Comparison of ENCODE assay signal across 31 mouse cellular contexts in genomic region chr9:77589496-77589895, GRCm38 (mm10). TPM values are rescaled to one million over a fixed set of nuclear protein-coding genes. Genes with fewer than 3 reads are reported as not detected.
DNase-seq lines count a peak whose midpoint lies in the region; ATAC-seq and TF ChIP-seq lines count a peak whose summit lies in the region.
"Had no signal": no experiment of that assay in that cellular context is flagged by ENCODE, and none has a peak within 500 bp of the region (broad histone marks: within the 10 kb centered on the region; RNA-seq: fewer than 3 reads in every experiment).

No protein-coding gene starts in this region.

- ATAC-seq in midbrain, embryonic 14.5 days (ENCODE audit: low FRiP score, low TSS enrichment) = no peak
- no peak for ATAC-seq in midbrain, embryonic 16.5 days
- peak; percentile 30; the same call in 1 of the 2 replicates for ATAC-seq in forebrain, embryonic 14.5 days
- ATAC-seq in forebrain, postnatal 0 days = peak; percentile 20; the same call in 1 of the 2 replicates
- ATAC-seq in hindbrain, embryonic 12.5 days (ENCODE audit: low FRiP score) = no peak
- ATAC-seq: hindbrain, embryonic 16.5 days; intestine, embryonic 15.5 days; Patski had no signal

- no peak overlapping the region for H3K9ac ChIP-seq in midbrain, embryonic 14.5 days (replicated peaks; ENCODE audit: low read length)
- no peak overlapping the region for H3K9ac ChIP-seq in midbrain, embryonic 16.5 days (ENCODE audit: low read depth, low read length)
- H3K9ac ChIP-seq in forebrain, embryonic 14.5 days (ENCODE audit: low read length) = no peak overlapping the region
- no peak overlapping the region for H3K9ac ChIP-seq in forebrain, postnatal 0 days
- no peak overlapping the region for H3K9ac ChIP-seq in hindbrain, embryonic 12.5 days
- H3K9ac ChIP-seq: embryonic facial prominence, embryonic 12.5 days; embryonic facial prominence, embryonic 15.5 days; heart, embryonic 13.5 days; hindbrain, embryonic 13.5 days; intestine, embryonic 15.5 days had no signal

- no peaks in the 10 kb centered on the region for H3K36me3 ChIP-seq in midbrain, embryonic 14.5 days (ENCODE audit: control insufficient read depth, insufficient read depth, low read length)
- H3K36me3 ChIP-seq in midbrain, embryonic 16.5 days (ENCODE audit: control insufficient read depth, insufficient read depth, low read length) = no peaks in the 10 kb centered on the region
- H3K36me3 ChIP-seq in forebrain, embryonic 14.5 days (ENCODE audit: control insufficient read depth, insufficient read depth, low read length) = no peaks in the 10 kb centered on the region
- no peaks in the 10 kb centered on the region for H3K36me3 ChIP-seq in forebrain, postnatal 0 days (ENCODE audit: insufficient read depth)
- H3K36me3 ChIP-seq in hindbrain, embryonic 12.5 days = no peaks in the 10 kb centered on the region
- no peaks in the 10 kb centered on the region for H3K36me3 ChIP-seq in hindbrain, embryonic 10.5 days
- H3K36me3 ChIP-seq: embryonic facial prominence, embryonic 12.5 days; embryonic facial prominence, embryonic 15.5 days; G1E; heart, embryonic 10.5 days; heart, embryonic 13.5 days; hindbrain, embryonic 13.5 days; intestine, embryonic 15.5 days had no signal

- 25% methylated on average over 2 of the region's 2 CpGs for WGBS in midbrain, embryonic 14.5 days
- WGBS in midbrain, embryonic 16.5 days = 23% methylated on average over 2 of the region's 2 CpGs
- WGBS in forebrain, embryonic 14.5 days = 1% methylated on average over 2 of the region's 2 CpGs
- 13% methylated on average over 2 of the region's 2 CpGs for WGBS in forebrain, postnatal 0 days
- 49% methylated on average over 2 of the region's 2 CpGs for WGBS in hindbrain, embryonic 12.5 days
- WGBS in hindbrain, embryonic 10.5 days = 59% methylated on average over 2 of the region's 2 CpGs

- H3K9me3 ChIP-seq in midbrain, embryonic 14.5 days (ENCODE audit: control insufficient read depth, low read length) = no peaks in the 10 kb centered on the region
- H3K9me3 ChIP-seq in midbrain, embryonic 16.5 days (replicated peaks; ENCODE audit: control insufficient read depth, low read length, poor library complexity, severe bottlenecking) = no peaks in the 10 kb centered on the region
- H3K9me3 ChIP-seq in forebrain, embryonic 14.5 days (replicated peaks; ENCODE audit: control insufficient read depth, low read length) = no peaks in the 10 kb centered on the region
- no peaks in the 10 kb centered on the region for H3K9me3 ChIP-seq in forebrain, postnatal 0 days (ENCODE audit: low read length)
- H3K9me3 ChIP-seq in hindbrain, embryonic 12.5 days (replicated peaks) = no peaks in the 10 kb centered on the region
- no peaks in the 10 kb centered on the region for H3K9me3 ChIP-seq in hindbrain, embryonic 10.5 days
- H3K9me3 ChIP-seq: embryonic facial prominence, embryonic 12.5 days; embryonic facial prominence, embryonic 15.5 days; G1E; heart, embryonic 10.5 days; heart, embryonic 13.5 days; hindbrain, embryonic 13.5 days; intestine, embryonic 15.5 days had no signal

- H3K4me1 ChIP-seq in midbrain, embryonic 14.5 days (ENCODE audit: control insufficient read depth, insufficient read depth, low read length) = 0 out of 2 replicates have a peak, but pooled peaks cover 6% of the 10 kb centered on the region
- H3K4me1 ChIP-seq in midbrain, embryonic 16.5 days (ENCODE audit: control insufficient read depth, insufficient read depth, low read length) = peaks cover 2% of the 10 kb centered on the region; the same call in 1 of the 2 replicates
- H3K4me1 ChIP-seq in forebrain, embryonic 14.5 days (ENCODE audit: control insufficient read depth, insufficient read depth, low read length) = peaks cover 10% of the 10 kb centered on the region; the same call in 1 of the 2 replicates
- no peaks in the 10 kb centered on the region for H3K4me1 ChIP-seq in forebrain, postnatal 0 days (ENCODE audit: insufficient read depth)
- H3K4me1 ChIP-seq in hindbrain, embryonic 12.5 days = no peaks in the 10 kb centered on the region
- peaks cover 8% of the 10 kb centered on the region; the same call in 1 of the 2 replicates for H3K4me1 ChIP-seq in hindbrain, embryonic 10.5 days (replicated peaks)
- H3K4me1 ChIP-seq: embryonic facial prominence, embryonic 12.5 days; hindbrain, embryonic 13.5 days; intestine, embryonic 15.5 days had no signal

- TF ChIP-seq CTCF in forebrain, postnatal 0 days (IDR thresholded peaks at IDR 0.05; ENCODE audit: low read depth) = no peak

- no peaks in the 10 kb centered on the region for H3K27me3 ChIP-seq in midbrain, embryonic 14.5 days (ENCODE audit: control insufficient read depth, insufficient read depth, low read length)
- no peaks in the 10 kb centered on the region for H3K27me3 ChIP-seq in midbrain, embryonic 16.5 days (ENCODE audit: control insufficient read depth, insufficient read depth, low read depth, low read length)
- no peaks in the 10 kb centered on the region for H3K27me3 ChIP-seq in forebrain, embryonic 14.5 days (replicated peaks; ENCODE audit: control insufficient read depth, insufficient read depth, low read length)
- H3K27me3 ChIP-seq in forebrain, postnatal 0 days (ENCODE audit: insufficient read depth, low read length) = no peaks in the 10 kb centered on the region
- H3K27me3 ChIP-seq in hindbrain, embryonic 12.5 days = peaks cover 3% of the 10 kb centered on the region
- peaks cover 2% of the 10 kb centered on the region; the same call in 1 of the 2 replicates for H3K27me3 ChIP-seq in hindbrain, embryonic 10.5 days (ENCODE audit: insufficient read depth, poor library complexity, severe bottlenecking)
- H3K27me3 ChIP-seq: CH12.LX; embryonic facial prominence, embryonic 12.5 days; embryonic facial prominence, embryonic 15.5 days; heart, embryonic 13.5 days; intestine, embryonic 15.5 days; Patski had no signal

- H3K4me3 ChIP-seq in midbrain, embryonic 14.5 days (replicated peaks; ENCODE audit: low read depth, low read length) = no peak overlapping the region
- H3K4me3 ChIP-seq in midbrain, embryonic 16.5 days (ENCODE audit: low read depth, low read length) = no peak overlapping the region
- H3K4me3 ChIP-seq in forebrain, embryonic 14.5 days (ENCODE audit: low read depth, low read length) = no peak overlapping the region
- no peak overlapping the region for H3K4me3 ChIP-seq in forebrain, postnatal 0 days (ENCODE audit: low read depth, low read length)
- no peak overlapping the region for H3K4me3 ChIP-seq in hindbrain, embryonic 12.5 days
- no peak overlapping the region for H3K4me3 ChIP-seq in hindbrain, embryonic 10.5 days
- H3K4me3 ChIP-seq: embryonic facial prominence, embryonic 12.5 days; embryonic facial prominence, embryonic 15.5 days; heart, adult 2 months; heart, embryonic 10.5 days; heart, embryonic 13.5 days; hindbrain, embryonic 13.5 days; intestine, embryonic 15.5 days had no signal

- no peak overlapping the region for H3K27ac ChIP-seq in midbrain, embryonic 14.5 days (replicated peaks; ENCODE audit: low read depth, low read length)
- no peak overlapping the region for H3K27ac ChIP-seq in midbrain, embryonic 16.5 days (ENCODE audit: low read length)
- H3K27ac ChIP-seq in forebrain, embryonic 14.5 days (ENCODE audit: low read depth, low read length) = no peak overlapping the region
- H3K27ac ChIP-seq in forebrain, postnatal 0 days (ENCODE audit: low read depth, low read length) = no peak overlapping the region
- no peak overlapping the region for H3K27ac ChIP-seq in hindbrain, embryonic 12.5 days
- H3K27ac ChIP-seq in hindbrain, embryonic 10.5 days = no peak overlapping the region
- H3K27ac ChIP-seq: embryonic facial prominence, embryonic 12.5 days; embryonic facial prominence, embryonic 15.5 days; heart, adult 2 months; heart, embryonic 10.5 days; heart, embryonic 13.5 days; hindbrain, embryonic 13.5 days; intestine, embryonic 15.5 days had no signal

- DNase-seq in midbrain, embryonic 14.5 days = peak; percentile 9
- peak; percentile 54 for DNase-seq in forebrain, embryonic 14.5 days (ENCODE audit: low spot score)
- no peak for DNase-seq in forebrain, postnatal 0 days
- no peak for DNase-seq in hindbrain, embryonic 10.5 days (ENCODE audit: low spot score)
- DNase-seq: adrenal gland, postnatal 10 days; adrenal gland, postnatal 36 days; B cell, adult 2 months; cerebellum, adult 11 months; cerebellum, adult 2 months; cerebellum, adult 9-11 months; cerebellum, postnatal 25 days; gastrocnemius, postnatal 10 days; gastrocnemius, postnatal 36 days; heart, adult 2 months; heart, postnatal 14 days; heart, postnatal 4 days; kidney, adult 11 months had no signal

- H3K4me2 ChIP-seq in midbrain, embryonic 14.5 days (ENCODE audit: low read length) = no peak overlapping the region
- no peak overlapping the region for H3K4me2 ChIP-seq in midbrain, embryonic 16.5 days (ENCODE audit: low read length)
- no peak overlapping the region for H3K4me2 ChIP-seq in forebrain, embryonic 14.5 days (ENCODE audit: low read length)
- no peak overlapping the region for H3K4me2 ChIP-seq in forebrain, postnatal 0 days (ENCODE audit: low read depth)
- H3K4me2 ChIP-seq in hindbrain, embryonic 12.5 days (replicated peaks) = no peak overlapping the region
- H3K4me2 ChIP-seq: embryonic facial prominence, embryonic 12.5 days; embryonic facial prominence, embryonic 15.5 days; heart, embryonic 13.5 days; hindbrain, embryonic 13.5 days; intestine, embryonic 15.5 days had no signal

RNA-seq across cellular contexts. Expression of gene Lrrc1, which starts 44.8 kb away (rescaled TPM):
- 5.1 and 7.1 TPM in 2 replicates for polyA plus RNA-seq in midbrain, embryonic 14.5 days (2014; fragmentation: Nextera tagmentation; extraction: Ambion mirVana)
- 5.4 and 6.2 TPM in 2 replicates for polyA plus RNA-seq in midbrain, embryonic 16.5 days (2015; fragmentation: Nextera tagmentation; extraction: Ambion mirVana)
- polyA plus RNA-seq in forebrain, embryonic 14.5 days (2014; fragmentation: Nextera tagmentation; extraction: Ambion mirVana) = 8.2 and 10.6 TPM in 2 replicates
- 11.9 and 14.8 TPM in 2 replicates for total RNA-seq in forebrain, postnatal 0 days (2014; rRNA removed)
- polyA plus RNA-seq in forebrain, postnatal 0 days (2015; fragmentation: Nextera tagmentation; extraction: Ambion mirVana) = 3.8 and 5.4 TPM in 2 replicates
- 8.7 and 11.2 TPM in 2 replicates for polyA plus RNA-seq in hindbrain, embryonic 12.5 days (2016; fragmentation: Nextera tagmentation; extraction: Ambion mirVana)
- 6.3 and 8.0 TPM in 2 replicates for polyA plus RNA-seq in hindbrain, embryonic 10.5 days (2016; fragmentation: Nextera tagmentation; extraction: Ambion mirVana)
- polyA plus RNA-seq: G1E had no signal

RNA-seq across cellular contexts. Expression of gene Klhl31, which starts 46.8 kb away (rescaled TPM):
- 0.09 TPM in 1 of 2 replicates, not detected in the other for polyA plus RNA-seq in midbrain, embryonic 14.5 days (2014; fragmentation: Nextera tagmentation; extraction: Ambion mirVana)
- polyA plus RNA-seq in midbrain, embryonic 16.5 days (2015; fragmentation: Nextera tagmentation; extraction: Ambion mirVana) = 0.14 and 0.20 TPM in 2 replicates
- polyA plus RNA-seq in forebrain, embryonic 14.5 days (2014; fragmentation: Nextera tagmentation; extraction: Ambion mirVana) = 0.05 TPM in 2 replicates
- total RNA-seq in forebrain, postnatal 0 days (2014; rRNA removed) = 0.05 and 0.08 TPM in 2 replicates
- 0.06 and 0.08 TPM in 2 replicates for polyA plus RNA-seq in forebrain, postnatal 0 days (2015; fragmentation: Nextera tagmentation; extraction: Ambion mirVana)
- 0.94 and 2.5 TPM in 2 replicates for polyA plus RNA-seq in hindbrain, embryonic 12.5 days (2016; fragmentation: Nextera tagmentation; extraction: Ambion mirVana)
- 0.39 and 0.93 TPM in 2 replicates for polyA plus RNA-seq in hindbrain, embryonic 10.5 days (2016; fragmentation: Nextera tagmentation; extraction: Ambion mirVana)
- total RNA-seq: adrenal gland, postnatal 36 days; CH12.LX; common myeloid progenitor, adult 5-6 weeks; granulocyte monocyte progenitor cell, adult 5-6 weeks had no signal
- polyA plus RNA-seq: G1E had no signal

Comparison
In these comparisons a context has a peak if more than half of its experiments do, and no peak if none do; other contexts are left out.
1. DNase-seq: peak in midbrain, embryonic 14.5 days (single experiment) and forebrain, embryonic 14.5 days (single experiment); none in forebrain, postnatal 0 days (single experiment) and hindbrain, embryonic 10.5 days (single experiment).
2. ATAC-seq: peak in forebrain, embryonic 14.5 days (single experiment) and forebrain, postnatal 0 days (single experiment); none in midbrain, embryonic 14.5 days (single experiment), midbrain, embryonic 16.5 days (single experiment) and hindbrain, embryonic 12.5 days (single experiment).